Mouse (Mus musculus): ENCODE measurements around the gene Itgad. TPM values are rescaled to one million over a fixed set of nuclear protein-coding genes. Genes with fewer than 3 reads are reported as not detected.

The Itgad gene
- polyA plus RNA-seq, 1 experiment, result not detected

DNA sequence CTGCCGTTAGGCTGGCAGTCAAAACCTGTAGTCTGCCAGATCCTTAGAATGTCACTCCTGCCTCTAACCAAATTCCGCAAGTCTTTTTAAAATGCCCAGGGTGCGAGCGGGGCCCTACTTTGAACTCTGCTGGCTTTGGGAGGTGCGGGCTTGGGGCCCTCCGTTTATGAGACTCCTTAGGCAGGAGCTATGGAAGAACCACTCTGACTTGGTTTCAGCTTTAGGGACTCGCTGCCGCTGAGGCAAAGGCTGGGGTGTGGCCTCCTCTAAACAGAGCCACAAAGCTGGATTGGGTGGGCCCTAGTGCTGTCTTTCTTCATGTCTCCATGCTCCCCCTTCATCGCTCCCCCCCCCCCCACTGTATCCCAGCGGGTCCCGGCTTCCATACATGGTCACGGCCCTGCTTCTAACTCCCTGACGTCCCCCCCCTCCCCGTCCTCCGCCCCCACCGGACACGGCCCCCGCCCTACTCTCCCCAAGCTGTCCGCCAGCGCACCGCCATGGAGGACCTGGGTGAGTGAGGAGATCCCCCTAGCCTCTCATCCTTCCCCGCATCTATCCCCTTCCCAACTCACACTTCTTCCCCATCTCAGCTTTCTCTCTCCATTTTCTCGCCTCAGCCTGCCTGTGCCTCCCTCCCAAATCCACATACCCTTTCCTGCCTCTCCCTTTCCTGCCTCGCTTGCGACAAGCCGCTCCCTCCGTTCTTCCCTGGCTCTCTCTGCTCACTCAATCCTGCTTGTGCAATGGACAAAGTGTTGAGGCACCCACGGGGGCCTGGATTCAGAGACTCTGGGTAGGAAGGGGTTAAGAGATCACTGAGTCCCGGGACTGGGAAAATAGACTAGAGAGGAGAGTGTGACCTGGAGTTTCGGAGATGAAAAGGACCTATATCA, 92.6 kb downstream of the Itgad start, which contains the start of gene Tgfb1i1:
TSS of gene Tgfb1i1 (plus strand) at position 317 of the 896 bp plus-strand sequence.
- peak; percentile 63 for DNase-seq (ENCODE audit: low read depth)
- TF ChIP-seq POLR2A (IDR thresholded peaks at IDR 0.05; ENCODE audit: borderline replicate concordance, extremely low read depth, insufficient read depth, insufficient read length, poor library complexity, severe bottlenecking), result no peak
- no peak for TF ChIP-seq CTCF (IDR thresholded peaks at IDR 0.05; ENCODE audit: borderline replicate concordance, extremely low read depth, insufficient read depth, insufficient read length)

DNA sequence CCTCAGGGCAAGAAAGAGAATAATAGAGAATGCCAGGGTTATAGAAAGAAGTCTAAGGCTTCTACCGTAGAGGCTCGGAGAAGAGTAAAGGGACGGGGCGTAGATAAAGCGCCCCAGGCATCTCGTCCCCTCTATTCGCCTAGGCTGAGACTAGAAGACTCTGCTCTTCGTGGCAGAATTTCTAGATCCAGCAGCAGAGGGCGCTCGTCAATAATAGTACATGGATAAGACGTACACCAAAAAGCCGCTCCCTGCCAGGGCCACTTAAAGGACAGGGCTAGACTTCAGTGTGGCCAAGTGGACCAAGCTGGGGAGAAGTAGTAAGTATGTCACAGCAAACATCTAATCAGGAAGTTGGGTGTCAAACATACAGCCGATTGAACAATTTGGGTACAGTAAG, 93.3 kb downstream of the Itgad start:
- TF ChIP-seq CTCF (IDR thresholded peaks at IDR 0.05; ENCODE audit: borderline replicate concordance, extremely low read depth, insufficient read depth, insufficient read length), result peak; percentile 71; the same call in 1 of the 2 replicates
- no peak for TF ChIP-seq POLR2A (IDR thresholded peaks at IDR 0.05; ENCODE audit: borderline replicate concordance, extremely low read depth, insufficient read depth, insufficient read length, poor library complexity, severe bottlenecking)
- DNase-seq (ENCODE audit: low read depth), result peak; percentile 93

DNA sequence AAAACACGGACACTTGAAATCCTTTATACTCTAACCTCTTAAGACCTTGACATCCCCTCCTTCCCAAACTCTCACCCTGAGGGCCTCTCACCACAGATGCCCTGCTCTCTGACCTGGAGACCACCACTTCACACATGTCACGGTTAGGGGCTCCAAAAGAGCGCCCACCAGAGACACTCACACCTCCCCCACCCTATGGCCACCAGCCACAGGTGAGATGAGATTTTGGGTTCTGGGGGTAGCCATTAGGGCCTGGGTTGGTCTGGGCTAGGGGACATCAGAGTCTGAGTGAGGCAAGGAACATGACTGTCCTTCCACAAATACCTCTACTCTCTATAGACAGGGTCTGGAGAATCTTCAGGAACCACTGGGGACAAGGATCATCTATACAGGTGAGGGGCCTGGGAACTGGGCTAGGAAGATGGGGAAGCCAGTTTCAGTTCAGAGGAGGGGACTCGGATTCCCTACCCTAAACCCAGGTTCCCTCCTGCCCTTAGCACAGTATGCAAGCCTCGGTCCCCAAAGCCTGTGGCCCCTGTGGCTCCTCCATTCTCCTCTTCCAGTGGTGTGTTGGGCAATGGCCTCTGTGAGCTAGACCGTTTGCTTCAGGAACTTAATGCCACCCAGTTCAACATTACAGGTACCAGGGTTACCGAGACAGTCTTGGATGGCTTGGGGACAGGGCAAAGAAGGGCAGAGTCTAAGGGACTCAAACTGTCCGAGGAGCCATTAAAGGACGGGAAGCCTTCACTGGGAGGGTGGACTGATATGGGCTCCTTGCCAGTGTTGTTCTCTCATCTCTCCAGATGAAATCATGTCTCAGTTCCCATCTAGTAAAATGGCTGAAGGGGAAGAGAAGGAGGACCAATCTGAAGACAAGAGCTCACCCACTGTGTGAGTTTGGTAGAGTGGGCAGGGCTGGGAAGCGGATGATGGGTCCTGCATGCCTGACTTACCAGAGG, 94.2 kb downstream of the Itgad start:
- DNase-seq (ENCODE audit: low read depth), result no peak
- no peak for TF ChIP-seq CTCF (IDR thresholded peaks at IDR 0.05; ENCODE audit: borderline replicate concordance, extremely low read depth, insufficient read depth, insufficient read length)
- TF ChIP-seq POLR2A (IDR thresholded peaks at IDR 0.05; ENCODE audit: borderline replicate concordance, extremely low read depth, insufficient read depth, insufficient read length, poor library complexity, severe bottlenecking), result no peak

- DNase-seq (ENCODE audit: low read depth), result no peak
- no peak for TF ChIP-seq CTCF (IDR thresholded peaks at IDR 0.05; ENCODE audit: borderline replicate concordance, extremely low read depth, insufficient read depth, insufficient read length)
- TF ChIP-seq POLR2A (IDR thresholded peaks at IDR 0.05; ENCODE audit: borderline replicate concordance, extremely low read depth, insufficient read depth, insufficient read length, poor library complexity, severe bottlenecking), result no peak
These were observed 95.8 kb downstream of the Itgad start for GRCm38 (mm10) chr7:128249998-128250397.

DNA sequence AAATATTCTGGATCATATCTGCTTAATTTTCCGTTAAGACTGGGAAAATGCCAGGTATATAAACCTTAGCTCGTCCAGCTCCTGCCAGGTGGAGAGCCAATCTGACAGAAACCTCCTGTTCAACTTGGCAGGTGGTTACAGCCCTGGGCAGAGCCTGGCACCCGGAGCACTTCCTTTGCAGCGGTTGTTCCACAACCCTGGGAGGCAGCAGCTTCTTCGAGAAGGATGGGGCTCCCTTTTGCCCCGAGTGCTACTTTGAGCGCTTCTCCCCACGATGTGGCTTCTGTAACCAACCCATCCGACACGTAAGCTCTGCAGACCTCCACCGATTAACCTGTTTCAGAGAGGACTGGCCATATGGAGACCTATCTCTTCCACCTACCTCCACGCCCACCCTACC, 97.8 kb downstream of the Itgad start:
- no peak for TF ChIP-seq CTCF (IDR thresholded peaks at IDR 0.05; ENCODE audit: borderline replicate concordance, extremely low read depth, insufficient read depth, insufficient read length)
- no peak for TF ChIP-seq POLR2A (IDR thresholded peaks at IDR 0.05; ENCODE audit: borderline replicate concordance, extremely low read depth, insufficient read depth, insufficient read length, poor library complexity, severe bottlenecking)
- DNase-seq (ENCODE audit: low read depth), result no peak

- peak; percentile 78 for DNase-seq (ENCODE audit: low read depth)
These were observed 98.4 kb downstream of the Itgad start for GRCm38 (mm10) chr7:128252609-128253008.

GRCm38 (mm10) chr7:128254978-128255377, 100.8 kb downstream of the Itgad start:
- TF ChIP-seq POLR2A (IDR thresholded peaks at IDR 0.05; ENCODE audit: borderline replicate concordance, extremely low read depth, insufficient read depth, insufficient read length, poor library complexity, severe bottlenecking) (no peak), CTCF (IDR thresholded peaks at IDR 0.05; ENCODE audit: borderline replicate concordance, extremely low read depth, insufficient read depth, insufficient read length) (no peak)
- DNase-seq (ENCODE audit: low read depth), result no peak

More at GRCm38 (mm10) chr7:128252609-128253008, 98.4 kb downstream of the Itgad start:
- TF ChIP-seq CTCF (IDR thresholded peaks at IDR 0.05; ENCODE audit: borderline replicate concordance, extremely low read depth, insufficient read depth, insufficient read length), result no peak
- no peak for TF ChIP-seq POLR2A (IDR thresholded peaks at IDR 0.05; ENCODE audit: borderline replicate concordance, extremely low read depth, insufficient read depth, insufficient read length, poor library complexity, severe bottlenecking)

- no peak for TF ChIP-seq POLR2A (IDR thresholded peaks at IDR 0.05; ENCODE audit: borderline replicate concordance, extremely low read depth, insufficient read depth, insufficient read length, poor library complexity, severe bottlenecking)
- TF ChIP-seq CTCF (IDR thresholded peaks at IDR 0.05; ENCODE audit: borderline replicate concordance, extremely low read depth, insufficient read depth, insufficient read length), result no peak
- no peak for DNase-seq (ENCODE audit: low read depth)
These were observed 101.6 kb downstream of the Itgad start for GRCm38 (mm10) chr7:128255757-128256156.

DNA sequence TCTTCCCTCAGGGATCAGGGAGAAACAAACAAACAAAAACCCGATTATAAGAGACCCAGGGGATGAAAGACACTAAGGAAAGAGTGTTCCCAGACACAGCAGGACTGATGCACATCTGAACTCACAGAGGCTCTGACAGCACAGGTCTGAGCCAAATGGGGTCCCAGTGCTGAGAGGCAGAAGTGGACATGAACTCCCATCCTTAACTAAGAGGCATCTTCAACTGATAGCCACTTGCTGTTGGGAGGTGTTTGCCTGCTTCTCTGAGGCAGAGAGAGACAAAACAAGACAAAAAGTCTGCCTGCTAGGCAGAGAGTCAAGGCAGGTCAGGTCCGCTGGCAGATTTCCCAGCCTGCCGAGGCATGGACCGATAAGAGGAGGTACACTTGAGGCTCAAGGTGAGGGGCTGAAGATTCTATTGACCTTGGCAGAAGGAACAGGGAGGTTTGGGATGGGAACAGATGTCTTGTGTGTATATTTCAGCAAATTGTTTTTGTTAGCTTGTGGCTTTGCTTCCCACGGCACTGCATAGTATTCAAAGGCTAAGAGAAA, 102.7 kb downstream of the Itgad start:
- DNase-seq (ENCODE audit: low read depth), result peak; percentile 10
- TF ChIP-seq CTCF (IDR thresholded peaks at IDR 0.05; ENCODE audit: borderline replicate concordance, extremely low read depth, insufficient read depth, insufficient read length) (no peak), POLR2A (IDR thresholded peaks at IDR 0.05; ENCODE audit: borderline replicate concordance, extremely low read depth, insufficient read depth, insufficient read length, poor library complexity, severe bottlenecking) (no peak)

- DNase-seq (ENCODE audit: low read depth), result no peak
- TF ChIP-seq POLR2A (IDR thresholded peaks at IDR 0.05; ENCODE audit: borderline replicate concordance, extremely low read depth, insufficient read depth, insufficient read length, poor library complexity, severe bottlenecking) (no peak), CTCF (IDR thresholded peaks at IDR 0.05; ENCODE audit: borderline replicate concordance, extremely low read depth, insufficient read depth, insufficient read length) (no peak)
These were observed 111.2 kb downstream of the Itgad start, which contains the start of gene Slc5a2 for GRCm38 (mm10) chr7:128265411-128265810. TSS of gene Slc5a2 (plus strand) at chr7:128265657.

All from brain, embryonic 14.5 days (tissue).